Mouse (Mus musculus): ENCODE results near the gene Tns4. TPM values are rescaled to one million over a fixed set of nuclear protein-coding genes. Genes with fewer than 3 reads are reported as not detected.

Tns4 gene
- polyA plus RNA-seq, 1 experiment from 2014 or later: 0.16 TPM

DNA sequence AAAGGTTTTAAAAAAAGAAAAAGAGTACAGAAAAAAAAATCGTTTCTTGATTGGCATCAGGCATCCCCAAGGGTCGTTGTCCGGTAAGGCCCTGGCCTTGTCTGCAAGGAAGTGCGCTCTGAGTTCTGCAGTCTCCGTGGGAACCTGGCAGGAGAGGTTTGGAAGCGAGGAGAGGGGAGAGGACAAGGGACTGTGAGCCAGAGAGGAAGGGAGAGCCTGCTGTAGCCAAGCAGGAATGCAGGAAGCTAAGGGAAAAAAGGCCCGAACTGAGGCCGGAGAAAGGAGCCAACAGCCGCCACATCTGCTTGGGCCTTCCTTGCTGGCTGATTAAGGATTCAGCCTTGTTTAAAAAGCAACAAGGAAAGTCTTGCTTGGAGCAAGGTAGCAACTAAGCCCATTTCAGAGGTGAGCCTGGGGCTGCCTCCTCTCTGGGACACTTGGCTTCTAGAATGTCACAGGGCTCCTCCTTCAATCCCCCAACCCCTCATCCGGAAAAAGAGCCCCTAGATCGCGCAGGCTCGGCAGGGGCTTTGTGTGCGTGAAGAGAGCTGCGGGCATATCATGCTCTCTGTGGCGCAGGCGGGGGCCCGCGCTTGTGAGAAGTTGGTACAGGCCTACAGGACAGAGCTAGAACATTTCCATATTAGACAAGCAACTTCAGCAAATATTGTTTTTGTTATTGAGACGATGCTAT is 31.6 kb upstream of the Tns4 start:
- no peak overlapping the region for H3K4me2 ChIP-seq (ENCODE audit: low read length)
- 34% methylated on average over 20 of the region's 20 CpGs for WGBS
- no peak; the same call in 1 of the 2 replicates for ATAC-seq

DNA sequence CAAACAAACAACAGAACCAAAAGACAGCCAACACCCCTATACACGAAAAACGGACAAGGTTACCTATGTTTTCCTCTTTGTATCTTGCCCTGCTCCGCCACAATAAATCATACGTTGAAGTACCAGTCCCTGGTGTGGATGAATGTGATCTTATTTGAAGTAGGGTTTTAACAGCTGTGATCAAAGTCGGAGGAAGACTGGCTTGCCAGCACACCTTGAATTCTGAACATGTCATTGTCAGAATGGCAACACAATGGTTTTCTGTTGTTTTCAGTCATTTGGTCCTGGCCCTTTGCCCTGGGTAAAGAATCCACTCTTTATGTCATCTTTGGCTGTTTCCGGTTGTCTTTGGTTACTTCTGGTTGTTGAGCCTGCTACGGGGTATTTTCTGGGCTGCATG is 29.9 kb upstream of the Tns4 start:
- Histone ChIP-seq H3K9me3 (ENCODE audit: control insufficient read depth, low read length) (no peaks in the 10 kb centered on the region; the same call in 1 of the 2 replicates), H3K4me1 (ENCODE audit: control insufficient read depth, insufficient read depth, low read depth, low read length) (peaks cover 9% of the 10 kb centered on the region), H3K4me2 (ENCODE audit: low read length) (no peak overlapping the region), H3K27me3 (replicated peaks; ENCODE audit: control insufficient read depth, insufficient read depth, low read length) (no peaks in the 10 kb centered on the region), H3K27ac (ENCODE audit: low read depth, low read length) (no peak overlapping the region), H3K36me3 (ENCODE audit: control insufficient read depth, insufficient read depth, low read length) (no peaks in the 10 kb centered on the region), H3K9ac (ENCODE audit: low read depth, low read length) (no peak overlapping the region), H3K4me3 (ENCODE audit: low read length) (no peak overlapping the region)
- ATAC-seq: no peak
- 75% methylated on average over 7 of the region's 7 CpGs for WGBS

More for the DNA sequence above, 31.6 kb upstream of the Tns4 start:
- H3K9ac ChIP-seq (ENCODE audit: low read depth, low read length): peak overlapping the region; percentile 23; the same call in 1 of the 2 replicates
- no peak overlapping the region for H3K4me3 ChIP-seq (ENCODE audit: low read length)
- no peaks in the 10 kb centered on the region; the same call in 1 of the 2 replicates for H3K9me3 ChIP-seq (ENCODE audit: control insufficient read depth, low read length)
- no peaks in the 10 kb centered on the region for H3K36me3 ChIP-seq (ENCODE audit: control insufficient read depth, insufficient read depth, low read length)
- H3K27me3 ChIP-seq (replicated peaks; ENCODE audit: control insufficient read depth, insufficient read depth, low read length): no peaks in the 10 kb centered on the region
- H3K4me1 ChIP-seq (ENCODE audit: control insufficient read depth, insufficient read depth, low read depth, low read length): peaks cover 9% of the 10 kb centered on the region
- H3K27ac ChIP-seq (ENCODE audit: low read depth, low read length): no peak overlapping the region

DNA sequence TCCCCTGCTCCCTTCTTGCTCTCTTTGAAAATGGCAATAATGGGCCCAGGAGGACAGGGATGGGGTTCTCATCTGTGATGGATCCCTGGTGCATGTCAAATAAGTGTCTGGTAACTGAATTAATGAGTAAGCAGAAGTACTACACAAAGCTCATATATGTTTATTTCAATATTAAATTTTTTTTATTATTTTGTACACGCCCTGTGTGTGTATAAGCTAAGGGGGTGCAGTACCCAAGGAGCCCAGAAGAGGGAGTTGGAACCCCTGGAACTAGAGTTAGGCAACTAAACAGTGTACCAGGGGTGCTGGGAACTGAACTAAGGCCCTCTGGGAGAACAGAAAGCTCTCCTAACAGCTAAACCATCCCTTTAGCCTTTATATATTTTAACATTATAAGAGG is 29.3 kb upstream of the Tns4 start:
- Histone ChIP-seq H3K9me3 (ENCODE audit: control insufficient read depth, low read length) (no peaks in the 10 kb centered on the region; the same call in 1 of the 2 replicates), H3K27me3 (replicated peaks; ENCODE audit: control insufficient read depth, insufficient read depth, low read length) (no peaks in the 10 kb centered on the region), H3K27ac (ENCODE audit: low read depth, low read length) (no peak overlapping the region), H3K4me1 (ENCODE audit: control insufficient read depth, insufficient read depth, low read depth, low read length) (peaks cover 9% of the 10 kb centered on the region), H3K4me2 (ENCODE audit: low read length) (no peak overlapping the region), H3K36me3 (ENCODE audit: control insufficient read depth, insufficient read depth, low read length) (no peaks in the 10 kb centered on the region), H3K9ac (ENCODE audit: low read depth, low read length) (no peak overlapping the region), H3K4me3 (ENCODE audit: low read length) (no peak overlapping the region)
- no peak for ATAC-seq
- WGBS: 94% methylated on average over 1 of the region's 1 CpGs

DNA sequence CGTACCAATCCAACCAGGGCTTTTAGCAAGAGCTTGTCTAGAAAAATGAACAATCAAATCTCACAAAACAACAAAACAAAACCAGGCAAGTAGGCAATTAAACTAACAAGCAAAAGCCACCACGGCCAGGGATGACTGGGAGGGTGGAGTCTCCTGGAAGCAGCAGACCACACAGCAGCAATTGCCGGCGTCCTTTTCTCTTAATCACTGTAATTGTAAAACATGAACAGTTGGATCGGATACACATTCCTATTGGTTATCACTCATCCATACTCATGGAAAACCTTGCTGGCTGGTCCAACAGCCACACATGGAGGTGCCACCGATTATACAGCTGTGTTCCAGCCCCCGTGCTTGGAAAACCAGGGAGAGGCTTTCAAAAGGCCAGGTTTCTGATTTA is 28.8 kb upstream of the Tns4 start:
- Histone ChIP-seq H3K9ac (ENCODE audit: low read depth, low read length) (no peak overlapping the region), H3K27me3 (replicated peaks; ENCODE audit: control insufficient read depth, insufficient read depth, low read length) (no peaks in the 10 kb centered on the region), H3K4me2 (ENCODE audit: low read length) (no peak overlapping the region), H3K4me3 (ENCODE audit: low read length) (no peak overlapping the region), H3K4me1 (ENCODE audit: control insufficient read depth, insufficient read depth, low read depth, low read length) (peaks cover 9% of the 10 kb centered on the region), H3K36me3 (ENCODE audit: control insufficient read depth, insufficient read depth, low read length) (no peaks in the 10 kb centered on the region), H3K27ac (ENCODE audit: low read depth, low read length) (no peak overlapping the region), H3K9me3 (ENCODE audit: control insufficient read depth, low read length) (no peaks in the 10 kb centered on the region; the same call in 1 of the 2 replicates)
- no peak for ATAC-seq
- WGBS: 80% methylated on average over 7 of the region's 7 CpGs

DNA sequence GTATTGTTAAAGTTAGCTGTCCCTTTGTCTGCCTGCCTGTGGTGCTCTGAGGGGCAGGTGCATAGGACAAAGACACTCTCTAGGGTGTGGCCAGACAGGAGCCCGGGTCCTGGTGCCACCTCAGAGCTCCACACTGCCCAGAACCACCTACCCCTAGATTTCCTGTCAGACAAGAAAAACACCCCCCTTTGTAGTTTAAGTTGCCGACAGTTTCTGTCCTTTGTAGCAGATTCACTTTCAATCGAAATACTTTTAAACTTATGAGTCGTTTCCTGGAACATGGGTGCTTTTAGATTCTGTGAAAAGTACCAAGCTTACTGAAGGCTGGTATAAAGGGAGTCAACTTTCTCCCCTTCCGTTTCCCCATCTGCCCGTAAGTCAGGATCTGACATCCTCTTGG is 26.8 kb upstream of the Tns4 start:
- ATAC-seq: no peak
- H3K9me3 ChIP-seq (ENCODE audit: control insufficient read depth, low read length): no peaks in the 10 kb centered on the region; the same call in 1 of the 2 replicates
- WGBS: 84% methylated on average over 6 of the region's 6 CpGs
- H3K4me1 ChIP-seq (ENCODE audit: control insufficient read depth, insufficient read depth, low read depth, low read length): peaks cover 5% of the 10 kb centered on the region
- no peak overlapping the region for H3K9ac ChIP-seq (ENCODE audit: low read depth, low read length)
- no peaks in the 10 kb centered on the region for H3K27me3 ChIP-seq (replicated peaks; ENCODE audit: control insufficient read depth, insufficient read depth, low read length)
- H3K27ac ChIP-seq (ENCODE audit: low read depth, low read length): no peak overlapping the region
- no peaks in the 10 kb centered on the region for H3K36me3 ChIP-seq (ENCODE audit: control insufficient read depth, insufficient read depth, low read length)
- H3K4me2 ChIP-seq (ENCODE audit: low read length): no peak overlapping the region
- no peak overlapping the region for H3K4me3 ChIP-seq (ENCODE audit: low read length)

DNA sequence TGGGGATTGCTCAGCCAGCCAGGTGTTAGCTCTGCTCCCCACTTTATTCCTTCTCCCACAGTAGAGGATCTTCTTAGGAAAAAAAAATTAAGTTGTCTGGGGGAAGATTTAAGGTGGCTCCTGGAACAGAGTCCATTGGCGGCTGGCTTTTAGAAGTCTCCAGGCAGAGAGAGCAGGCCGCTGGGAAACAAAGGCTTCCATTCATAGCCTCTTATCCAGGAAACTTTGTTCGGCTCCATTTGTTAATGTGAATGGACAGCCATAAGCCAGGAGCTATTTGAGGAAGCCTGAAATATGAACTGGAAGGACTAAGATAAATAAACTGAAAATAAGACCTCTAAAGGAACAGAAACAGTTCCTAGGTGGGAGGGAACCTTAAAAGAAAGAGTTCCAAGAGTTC is 24.0 kb upstream of the Tns4 start:
- Histone ChIP-seq H3K4me1 (ENCODE audit: control insufficient read depth, insufficient read depth, low read depth, low read length) (no peaks in the 10 kb centered on the region; the same call in none of the 2 replicates), H3K27ac (ENCODE audit: low read depth, low read length) (no peak overlapping the region), H3K9me3 (ENCODE audit: control insufficient read depth, low read length) (no peaks in the 10 kb centered on the region), H3K4me2 (ENCODE audit: low read length) (no peak overlapping the region), H3K27me3 (replicated peaks; ENCODE audit: control insufficient read depth, insufficient read depth, low read length) (no peaks in the 10 kb centered on the region), H3K4me3 (ENCODE audit: low read length) (no peak overlapping the region), H3K36me3 (ENCODE audit: control insufficient read depth, insufficient read depth, low read length) (no peaks in the 10 kb centered on the region), H3K9ac (ENCODE audit: low read depth, low read length) (no peak overlapping the region)
- ATAC-seq: no peak
- 6% methylated on average over 3 of the region's 3 CpGs for WGBS

DNA sequence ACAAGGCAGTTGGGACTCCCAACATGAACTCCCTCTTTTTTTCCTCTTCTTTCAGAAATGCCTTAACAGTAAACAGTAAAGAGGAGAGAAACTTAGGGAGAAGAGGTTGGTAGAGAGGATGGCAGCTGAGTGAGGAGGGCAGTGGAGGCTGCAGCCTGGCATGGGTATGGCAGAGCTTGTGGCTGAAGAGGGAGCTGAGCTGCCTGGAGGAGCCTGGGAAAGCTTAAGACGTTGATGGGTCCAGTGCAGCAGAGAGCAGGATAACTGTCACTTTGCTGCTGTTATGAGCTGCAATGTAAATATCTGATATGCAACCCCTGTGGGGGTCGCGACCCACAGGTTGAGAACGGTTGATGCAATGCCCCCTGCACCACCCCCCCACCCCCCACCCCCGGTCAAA is 23.6 kb upstream of the Tns4 start:
- no peak overlapping the region for H3K4me2 ChIP-seq (ENCODE audit: low read length)
- no peak overlapping the region for H3K9ac ChIP-seq (ENCODE audit: low read depth, low read length)
- 20% methylated on average over 5 of the region's 5 CpGs for WGBS
- no peaks in the 10 kb centered on the region for H3K36me3 ChIP-seq (ENCODE audit: control insufficient read depth, insufficient read depth, low read length)
- no peaks in the 10 kb centered on the region for H3K27me3 ChIP-seq (replicated peaks; ENCODE audit: control insufficient read depth, insufficient read depth, low read length)
- H3K4me3 ChIP-seq (ENCODE audit: low read length): no peak overlapping the region
- no peaks in the 10 kb centered on the region; the same call in none of the 2 replicates for H3K4me1 ChIP-seq (ENCODE audit: control insufficient read depth, insufficient read depth, low read depth, low read length)
- no peaks in the 10 kb centered on the region for H3K9me3 ChIP-seq (ENCODE audit: control insufficient read depth, low read length)
- no peak overlapping the region for H3K27ac ChIP-seq (ENCODE audit: low read depth, low read length)
- ATAC-seq: no peak

DNA sequence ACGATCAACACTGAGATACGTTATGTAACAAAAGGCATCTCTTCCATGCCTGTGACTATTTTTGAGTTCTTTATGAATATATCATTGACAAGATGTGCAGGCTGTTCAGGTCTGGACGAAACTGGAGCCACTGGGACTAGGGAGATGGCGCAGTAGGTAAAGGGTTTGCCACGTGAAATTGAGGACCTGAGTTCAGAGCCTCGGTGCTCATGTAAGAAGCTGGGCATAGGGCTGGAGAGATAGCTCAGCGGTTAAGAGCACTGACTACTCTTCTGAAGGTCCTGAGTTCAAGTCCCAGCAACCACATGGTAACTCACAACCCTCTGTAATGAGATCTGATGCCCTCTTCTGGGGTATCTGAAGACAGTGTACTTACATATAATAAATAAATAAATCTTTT is 22.5 kb upstream of the Tns4 start:
- Histone ChIP-seq H3K4me1 (ENCODE audit: control insufficient read depth, insufficient read depth, low read depth, low read length) (no peaks in the 10 kb centered on the region; the same call in none of the 2 replicates), H3K27me3 (replicated peaks; ENCODE audit: control insufficient read depth, insufficient read depth, low read length) (no peaks in the 10 kb centered on the region), H3K9me3 (ENCODE audit: control insufficient read depth, low read length) (no peaks in the 10 kb centered on the region), H3K36me3 (ENCODE audit: control insufficient read depth, insufficient read depth, low read length) (no peaks in the 10 kb centered on the region), H3K4me2 (ENCODE audit: low read length) (no peak overlapping the region), H3K27ac (ENCODE audit: low read depth, low read length) (no peak overlapping the region), H3K4me3 (ENCODE audit: low read length) (no peak overlapping the region), H3K9ac (ENCODE audit: low read depth, low read length) (no peak overlapping the region)
- WGBS: 94% methylated on average over 7 of the region's 7 CpGs
- ATAC-seq: no peak

DNA sequence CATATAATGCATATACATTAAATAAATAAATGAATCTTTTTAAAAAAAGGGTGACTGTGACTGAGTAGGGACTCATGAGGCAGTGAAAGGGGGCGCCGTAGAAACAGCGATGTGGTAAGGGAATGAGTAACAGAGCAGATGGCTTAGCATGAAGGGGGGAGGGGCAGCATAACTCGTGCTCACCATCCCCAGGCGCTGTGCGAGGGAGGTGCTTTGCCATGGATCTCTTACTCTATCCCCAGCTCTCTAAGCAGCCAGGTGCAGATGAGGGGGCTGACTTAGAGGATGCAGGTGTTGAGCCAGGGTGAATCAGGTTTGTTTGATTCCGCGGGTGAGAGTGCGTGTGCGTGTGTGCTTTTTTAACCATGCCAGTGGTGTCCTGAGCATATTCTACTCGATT is 22.0 kb upstream of the Tns4 start:
- H3K27ac ChIP-seq (ENCODE audit: low read depth, low read length): no peak overlapping the region
- H3K4me3 ChIP-seq (ENCODE audit: low read length): no peak overlapping the region
- ATAC-seq: no peak
- H3K27me3 ChIP-seq (replicated peaks; ENCODE audit: control insufficient read depth, insufficient read depth, low read length): no peaks in the 10 kb centered on the region
- H3K9me3 ChIP-seq (ENCODE audit: control insufficient read depth, low read length): no peaks in the 10 kb centered on the region
- H3K4me1 ChIP-seq (ENCODE audit: control insufficient read depth, insufficient read depth, low read depth, low read length): no peaks in the 10 kb centered on the region; the same call in none of the 2 replicates
- H3K4me2 ChIP-seq (ENCODE audit: low read length): no peak overlapping the region
- 63% methylated on average over 11 of the region's 11 CpGs for WGBS
- H3K9ac ChIP-seq (ENCODE audit: low read depth, low read length): no peak overlapping the region
- H3K36me3 ChIP-seq (ENCODE audit: control insufficient read depth, insufficient read depth, low read length): no peaks in the 10 kb centered on the region
